Comparison of ENCODE assay signal across 7 mouse cellular contexts in the genomic region with DNA sequence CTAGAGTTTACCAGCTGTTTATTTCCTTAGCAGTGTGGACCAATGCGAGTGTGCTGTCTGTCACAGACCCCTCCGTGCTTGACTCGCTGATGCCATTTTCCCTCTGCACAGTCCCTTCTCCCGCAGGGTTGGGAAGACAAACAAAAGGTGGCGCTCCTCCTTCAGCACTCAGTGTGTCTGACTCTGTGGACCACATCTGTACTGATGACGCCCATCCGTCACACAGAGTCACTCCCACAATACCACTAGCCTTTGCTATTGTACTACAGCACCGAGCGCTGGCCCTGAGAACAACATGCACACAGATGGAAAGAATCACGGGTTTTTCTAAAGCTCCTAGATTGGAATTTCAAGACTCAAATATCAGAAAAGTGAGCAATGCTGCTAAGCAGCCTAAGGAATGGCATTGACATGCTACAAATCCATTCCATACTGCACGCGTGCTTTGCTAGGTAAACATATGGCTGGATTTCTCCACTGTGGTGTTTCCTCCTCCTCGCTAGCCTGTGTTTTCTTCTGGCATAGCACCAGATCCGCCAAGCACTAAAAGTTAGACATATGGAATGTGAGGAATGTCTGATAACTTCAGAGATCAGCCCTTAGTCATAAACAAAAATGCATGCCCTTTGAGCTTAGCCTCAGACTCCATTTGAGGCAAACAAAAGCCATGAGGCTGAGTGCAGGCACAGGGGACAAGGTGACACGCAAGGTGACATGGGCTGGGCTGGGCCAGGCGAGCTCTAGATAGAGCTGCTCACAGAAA. TPM values are rescaled to one million over a fixed set of nuclear protein-coding genes. Genes with fewer than 3 reads are reported as not detected.
DNase-seq lines count a peak whose midpoint lies in the region; ATAC-seq and TF ChIP-seq lines count a peak whose summit lies in the region.

No protein-coding gene starts in this region.

- DNase-seq in NIH3T3 (ENCODE audit: low read depth): peak; percentile 86
- DNase-seq in embryo, embryonic 10 days (ENCODE audit: low spot score): peak; percentile 70
- DNase-seq in heart, postnatal 10 days: peak; percentile 50 to 53
- DNase-seq in limb, embryonic 11.5 days (ENCODE audit: low spot score): peak; percentile 39
- DNase-seq in cerebellum, adult 2 months: no peak
- no peak for DNase-seq in cerebellum, adult 11 months

- peaks cover 17% of the 10 kb centered on the region for H3K4me1 ChIP-seq in limb, embryonic 11.5 days (ENCODE audit: control insufficient read depth, insufficient read depth, low read length)
- H3K4me1 ChIP-seq in cerebellum, adult 2 months (ENCODE audit: control insufficient read depth, insufficient read depth, low read length): no peaks in the 10 kb centered on the region

- TF ChIP-seq POLR2A in myocyte (IDR thresholded peaks at IDR 0.05; ENCODE audit: insufficient read length, low read depth): no peak
- no peak for TF ChIP-seq POLR2A in cerebellum, adult 2 months (IDR thresholded peaks at IDR 0.05; ENCODE audit: borderline replicate concordance, insufficient read depth, low read length)

- peaks cover 50% of the 10 kb centered on the region for H3K79me2 ChIP-seq in myocyte (ENCODE audit: control insufficient read depth, insufficient read depth)

- no peak for TF ChIP-seq CTCF in cerebellum, adult 2 months (IDR thresholded peaks at IDR 0.05; ENCODE audit: borderline replicate concordance, insufficient read depth, low read depth, low read length)

- WGBS in limb, embryonic 11.5 days: 62% methylated on average over 16 of the region's 16 CpGs
- WGBS in cerebellum, adult 2 months: 51% methylated on average over 16 of the region's 16 CpGs

- H3ac ChIP-seq in myocyte (ENCODE audit: control insufficient read depth, insufficient read length): no peak overlapping the region

- peak; percentile 74; the same call in 1 of the 2 replicates for ATAC-seq in limb, embryonic 11.5 days (ENCODE audit: insufficient number of reproducible peaks, low FRiP score, low TSS enrichment, low read depth)

- intact Hi-C loops in heart, postnatal 10 days (cut with DNase I): loop anchor here (5.0 kb wide), 2 partner anchors 60 to 85 kb away; no protein-coding TSS in a partner anchor

- no peak overlapping the region for H3K4me3 ChIP-seq in limb, embryonic 11.5 days (ENCODE audit: low read depth, low read length)
- H3K4me3 ChIP-seq in myocyte: no peak overlapping the region
- no peak overlapping the region for H3K4me3 ChIP-seq in cerebellum, adult 2 months (replicated peaks; ENCODE audit: insufficient read depth, low read depth, low read length)

- no peaks in the 10 kb centered on the region for H3K9me3 ChIP-seq in limb, embryonic 11.5 days (ENCODE audit: control insufficient read depth, low read length)

- H3K4me2 ChIP-seq in limb, embryonic 11.5 days (ENCODE audit: low read depth, severe bottlenecking): no peak overlapping the region
- H3K4me2 ChIP-seq in myocyte (ENCODE audit: low read depth): peak overlapping the region; percentile 89

- H3K27ac ChIP-seq in limb, embryonic 11.5 days (replicated peaks; ENCODE audit: low read depth, low read length): peak overlapping the region; percentile 58; the same call in 1 of the 2 replicates
- no peak overlapping the region for H3K27ac ChIP-seq in cerebellum, adult 2 months (ENCODE audit: insufficient read depth, low read length)

- H3K27me3 ChIP-seq in limb, embryonic 11.5 days (ENCODE audit: control insufficient read depth, insufficient read depth, low read length): no peaks in the 10 kb centered on the region
- H3K27me3 ChIP-seq in myocyte (ENCODE audit: control insufficient read depth, insufficient read depth, insufficient read length): no peaks in the 10 kb centered on the region
- no peaks in the 10 kb centered on the region for H3K27me3 ChIP-seq in cerebellum, adult 2 months (ENCODE audit: control insufficient read depth, insufficient read depth, low read length)

- no peak overlapping the region for H3K9ac ChIP-seq in limb, embryonic 11.5 days (ENCODE audit: low read length)

- H3K36me3 ChIP-seq in limb, embryonic 11.5 days (ENCODE audit: control insufficient read depth, insufficient read depth, low read length): no peaks in the 10 kb centered on the region
- H3K36me3 ChIP-seq in myocyte (ENCODE audit: control insufficient read depth, insufficient read depth): no peaks in the 10 kb centered on the region

TF ChIP-seq in myocyte, 11 proteins besides CTCF, POLR2A, EP300 and RAD21:
- TF ChIP-seq E2F4 (IDR thresholded peaks at IDR 0.05; ENCODE audit: insufficient read depth): no peak
- no peak for TF ChIP-seq MYOG (IDR thresholded peaks at IDR 0.05; ENCODE audit: control insufficient read depth in 1 of 3, insufficient read depth in 1 of 3, insufficient read length in 2 of 3, low read depth in 2 of 3)
- no peak for TF ChIP-seq MAX (IDR thresholded peaks at IDR 0.05; ENCODE audit: low read depth)
- TF ChIP-seq POLR2AphosphoS2 (IDR thresholded peaks at IDR 0.05; ENCODE audit: insufficient read length, low read depth): no peak
- TF ChIP-seq USF1 (IDR thresholded peaks at IDR 0.05; ENCODE audit: low read depth): no peak
- no peak for TF ChIP-seq MYOD1 (IDR thresholded peaks at IDR 0.05; ENCODE audit: control insufficient read depth in 1 of 3, insufficient read length in 2 of 3, low read depth in 2 of 3)
- no peak for TF ChIP-seq CEBPB (IDR thresholded peaks at IDR 0.05; ENCODE audit: insufficient read depth, poor library complexity, severe bottlenecking)
- TF ChIP-seq REST (IDR thresholded peaks at IDR 0.05; ENCODE audit: insufficient read depth, insufficient read length): no peak
- TF ChIP-seq SRF (IDR thresholded peaks at IDR 0.05; ENCODE audit: control insufficient read depth, insufficient read length, low read depth): no peak
- TF ChIP-seq TCF12 (IDR thresholded peaks at IDR 0.05; ENCODE audit: insufficient read depth, poor library complexity, severe bottlenecking): no peak
- no peak for TF ChIP-seq TCF3 (IDR thresholded peaks at IDR 0.05; ENCODE audit: insufficient read length, low read depth)
TF ChIP-seq in myocyte: peak in this region for 0.

RNA-seq across cellular contexts. Expression of gene Wwc2, which starts 58.5 kb away (rescaled TPM):
- 10 to 100 TPM; 40.2 to 41.5 TPM for total RNA-seq in heart, postnatal 10 days (2021)
- 11.6 and 13.8 TPM in 2 replicates for polyA plus RNA-seq in limb, embryonic 11.5 days (2014; fragmentation: Nextera tagmentation; extraction: Ambion mirVana)
- 7.7 TPM for polyA plus RNA-seq in myocyte (2012; fragmentation: generic; extraction: Trizol)
- 5.7 and 6.3 TPM in 2 replicates for polyA plus RNA-seq in cerebellum, adult 2 months (2012; rRNA removed)

Comparison
In these comparisons a context has a peak if more than half of its experiments do, and no peak if none do; other contexts are left out.
1. DNase-seq: peak in NIH3T3 (single experiment), embryo, embryonic 10 days (single experiment), heart, postnatal 10 days (2 of 2) and limb, embryonic 11.5 days (single experiment); none in cerebellum, adult 2 months (0 of 2) and cerebellum, adult 11 months (single experiment).